Mouse (Mus musculus) embryonic facial prominence, embryonic 11.5 days (tissue): ENCODE data around the gene Ipo4. TPM values are rescaled to one million over a fixed set of nuclear protein-coding genes. Genes with fewer than 3 reads are reported as not detected.

Experiments used
- ATAC-seq: fragments of 200-750 bp; cut with Nextera tagmentation; replicated peaks from 2 replicates; pipeline ENCODE4 v1.8.0; 2017; ENCODE audit warnings: low read depth; ENCODE audit not compliant: insufficient number of reproducible peaks, low FRiP score, low TSS enrichment
- DNase-seq: peaks from one replicate; pipeline ENCODE4 v3.0.0-alpha.2; 2015; ENCODE audit warnings: low spot score
- H3K27ac ChIP-seq: fragments of 300-500 bp; sonication (generic); replicated peaks from 2 replicates; pipeline ENCODE4 v1.5.1; 2014; ENCODE audit warnings: mild to moderate bottlenecking, low read depth, low read length, control low read depth
- H3K27me3 ChIP-seq: fragments of 300-500 bp; sonication (generic); 2 replicates; pipeline ENCODE4 v1.6.1; 2014; ENCODE audit warnings: mild to moderate bottlenecking, low read length, moderate library complexity, mixed read lengths; ENCODE audit not compliant: control insufficient read depth, insufficient read depth
- H3K36me3 ChIP-seq: fragments of 300-500 bp; sonication (generic); replicated peaks from 2 replicates; pipeline ENCODE4 v1.6.1; 2014; ENCODE audit warnings: low read depth, mild to moderate bottlenecking, low read length, moderate library complexity, mixed read lengths; ENCODE audit not compliant: control insufficient read depth, insufficient read depth
- H3K4me1 ChIP-seq: fragments of 300-500 bp; sonication (generic); 2 replicates; pipeline ENCODE4 v1.6.1; 2014; ENCODE audit warnings: low read length, mixed read lengths; ENCODE audit not compliant: control insufficient read depth, insufficient read depth
- H3K4me2 ChIP-seq: fragments of 300-500 bp; sonication (generic); 2 replicates; pipeline ENCODE4 v1.6.1; 2014; ENCODE audit warnings: low read depth, mild to moderate bottlenecking, control low read depth, low read length, moderate library complexity
- H3K4me3 ChIP-seq: fragments of 300-500 bp; sonication (generic); 2 replicates; pipeline ENCODE4 v1.5.1; 2014; ENCODE audit warnings: low read depth, low read length, control low read depth
- H3K9ac ChIP-seq: fragments of 300-500 bp; sonication (generic); replicated peaks from 2 replicates; pipeline ENCODE4 v1.6.1; 2014; ENCODE audit warnings: mild to moderate bottlenecking, control low read depth, low read length
- H3K9me3 ChIP-seq: fragments of 300-500 bp; sonication (generic); replicated peaks from 2 replicates; pipeline ENCODE4 v1.6.1; 2016; ENCODE audit warnings: mild to moderate bottlenecking, low read length, inconsistent platforms, mixed read lengths; ENCODE audit not compliant: control insufficient read depth
- whole genome bisulfite sequencing: fragments of 180-500 bp; shearing (Covaris S2); extraction: QIAGEN DNeasy Blood & Tissue Kit; methylation state at CpG from one replicate; pipeline ENCODE4 v1.1.7; 2014; 5-methylcytosine and 5-hydroxymethylcytosine counted together
- polyA plus RNA-seq: library from polyadenylated mRNA; unstranded; fragments of >200 nt; fragmentation: Nextera tagmentation; extraction: Ambion mirVana; gene quantifications from 2 replicates; pipeline ENCODE4 v1.2.1, GENCODE M21; 2014

Gene Ipo4
- polyA plus RNA-seq, 1 experiment from 2014 or later, result 85.0 TPM

- 2% methylated on average over 43 of the region's 43 CpGs for WGBS
- peak; percentile 63; the same call in 1 of the 2 replicates for ATAC-seq
- H3K4me3 ChIP-seq, result peak within 1 kb of the TSS; percentile 43
- peak within 1 kb of the TSS; percentile 89 for H3K4me2 ChIP-seq
- H3K27me3 ChIP-seq, result no peaks in the 10 kb centered on the region
- peak; percentile 54 for DNase-seq
- no peaks in the 10 kb centered on the region; the same call in 1 of the 2 replicates for H3K4me1 ChIP-seq
- H3K36me3 ChIP-seq, result no peaks in the 10 kb centered on the region; the same call in 1 of the 2 replicates
- H3K27ac ChIP-seq, result 0 out of 2 replicates have a peak within 1 kb of the TSS, but pooled peaks have one; percentile 8
- H3K9ac ChIP-seq, result peak within 1 kb of the TSS; percentile 66
- no peaks in the 10 kb centered on the region for H3K9me3 ChIP-seq
Observed at GRCm38 (mm10) chr14:55584702-55585565, 50.8 kb downstream of the Ipo4 start, which contains the start of gene Emc9. Gene Emc9, minus strand, starts transcription at chr14:55585302.

DNA sequence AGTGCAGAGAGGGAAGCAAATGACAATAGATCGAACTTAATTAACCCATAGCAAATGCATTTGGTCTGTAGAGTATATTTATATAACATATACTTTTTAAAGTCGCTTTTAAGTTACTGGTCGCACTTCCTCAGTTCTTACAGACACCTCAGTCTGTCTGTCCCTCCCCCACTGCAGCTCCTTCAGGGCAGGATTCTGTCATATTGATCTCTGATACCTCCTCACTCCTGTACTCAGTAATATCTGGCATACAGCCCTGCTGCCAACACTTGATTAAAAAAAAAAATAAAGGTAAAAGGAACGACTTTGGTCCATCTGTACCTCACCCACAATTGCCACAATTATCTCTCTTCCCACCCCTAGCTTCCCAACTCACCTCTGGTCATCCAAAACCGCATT is 51.5 kb downstream of the Ipo4 start:
- no peaks in the 10 kb centered on the region for H3K9me3 ChIP-seq
- no peak overlapping the region; the same call in 1 of the 2 replicates for H3K9ac ChIP-seq
- peak overlapping the region; percentile 89 for H3K4me2 ChIP-seq
- H3K36me3 ChIP-seq, result no peaks in the 10 kb centered on the region; the same call in 1 of the 2 replicates
- DNase-seq, result no peak
- no peak for ATAC-seq
- H3K4me1 ChIP-seq, result no peaks in the 10 kb centered on the region; the same call in 1 of the 2 replicates
- H3K27me3 ChIP-seq, result no peaks in the 10 kb centered on the region
- H3K27ac ChIP-seq, result no peak overlapping the region
- 40% methylated on average over 5 of the region's 5 CpGs for WGBS
- H3K4me3 ChIP-seq, result peak overlapping the region; percentile 43

GRCm38 (mm10) chr14:55581981-55582681 is 53.6 kb downstream of the Ipo4 start:
- H3K4me3 ChIP-seq, result no peak overlapping the region
- no peak overlapping the region for H3K4me2 ChIP-seq
- no peaks in the 10 kb centered on the region; the same call in 1 of the 2 replicates for H3K36me3 ChIP-seq
- H3K9me3 ChIP-seq, result no peaks in the 10 kb centered on the region
- peaks cover 4% of the 10 kb centered on the region for H3K4me1 ChIP-seq
- ATAC-seq (no peak), DNase-seq (no peak)
- 73% methylated on average over 9 of the region's 9 CpGs for whole genome bisulfite sequencing
- no peaks in the 10 kb centered on the region for H3K27me3 ChIP-seq
- no peak overlapping the region for H3K9ac ChIP-seq
- no peak overlapping the region for H3K27ac ChIP-seq

GRCm38 (mm10) chr14:55580731-55581130 is 55.0 kb downstream of the Ipo4 start:
- Histone ChIP-seq H3K4me2 (no peak overlapping the region), H3K27ac (no peak overlapping the region), H3K27me3 (no peaks in the 10 kb centered on the region), H3K4me1 (peaks cover 4% of the 10 kb centered on the region), H3K9me3 (no peaks in the 10 kb centered on the region), H3K36me3 (no peaks in the 10 kb centered on the region), H3K4me3 (no peak overlapping the region), H3K9ac (no peak overlapping the region)
- DNase-seq, result no peak
- WGBS, result 94% methylated on average over 16 of the region's 16 CpGs
- no peak for ATAC-seq

DNA sequence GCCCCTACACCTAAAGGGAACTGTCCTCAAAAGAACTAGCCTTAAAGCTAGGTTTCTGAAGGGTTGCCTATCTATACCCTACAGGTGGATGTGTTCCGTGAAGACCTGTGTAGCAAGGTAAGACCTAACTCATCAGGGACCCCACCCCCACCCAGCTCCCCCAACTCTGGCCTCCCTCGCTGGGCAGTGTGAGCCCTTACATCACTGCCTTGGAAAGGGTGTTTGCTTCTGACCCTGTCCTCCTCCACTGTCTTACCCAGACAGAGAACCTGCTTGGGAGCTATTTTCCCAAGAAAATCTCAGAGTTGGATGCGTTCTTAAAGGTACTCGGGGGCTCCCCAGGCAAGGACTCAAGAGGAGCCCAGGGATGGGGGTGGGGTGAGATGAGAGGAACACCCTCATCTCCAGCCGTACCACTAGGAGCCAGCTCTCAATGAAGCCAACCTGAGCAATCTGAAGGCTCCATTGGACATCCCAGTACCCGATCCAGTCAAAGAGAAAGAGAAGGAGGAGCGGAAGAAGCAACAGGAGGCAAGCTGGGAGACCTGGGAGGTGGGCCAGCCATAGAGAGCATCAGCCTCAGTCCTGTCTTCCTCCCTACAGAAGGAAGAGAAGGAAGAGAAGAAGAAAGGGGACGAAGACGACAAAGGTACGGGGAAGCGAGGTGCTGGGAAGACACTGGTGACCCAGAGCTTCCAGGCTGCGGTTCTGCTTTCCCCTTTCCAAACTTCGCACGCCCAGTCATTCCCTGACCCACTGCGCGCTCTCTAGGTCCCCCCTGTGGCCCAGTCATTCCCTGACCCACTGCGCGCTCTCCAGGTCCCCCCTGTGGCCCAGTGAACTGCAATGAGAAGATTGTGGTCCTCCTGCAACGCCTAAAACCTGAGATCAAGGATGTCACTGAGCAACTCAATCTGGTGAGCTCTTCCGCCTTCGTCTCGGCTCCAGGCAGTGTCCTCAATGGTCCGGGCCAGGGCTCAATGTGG is 56.0 kb downstream of the Ipo4 start:
- H3K4me1 ChIP-seq, result peaks cover 4% of the 10 kb centered on the region
- ATAC-seq (no peak), DNase-seq (no peak)
- no peak overlapping the region for H3K27ac ChIP-seq
- no peaks in the 10 kb centered on the region for H3K36me3 ChIP-seq
- H3K27me3 ChIP-seq, result no peaks in the 10 kb centered on the region
- H3K4me3 ChIP-seq, result no peak overlapping the region
- H3K9me3 ChIP-seq, result no peaks in the 10 kb centered on the region
- no peak overlapping the region for H3K4me2 ChIP-seq
- H3K9ac ChIP-seq, result no peak overlapping the region
- 86% methylated on average over 23 of the region's 23 CpGs for WGBS

DNA sequence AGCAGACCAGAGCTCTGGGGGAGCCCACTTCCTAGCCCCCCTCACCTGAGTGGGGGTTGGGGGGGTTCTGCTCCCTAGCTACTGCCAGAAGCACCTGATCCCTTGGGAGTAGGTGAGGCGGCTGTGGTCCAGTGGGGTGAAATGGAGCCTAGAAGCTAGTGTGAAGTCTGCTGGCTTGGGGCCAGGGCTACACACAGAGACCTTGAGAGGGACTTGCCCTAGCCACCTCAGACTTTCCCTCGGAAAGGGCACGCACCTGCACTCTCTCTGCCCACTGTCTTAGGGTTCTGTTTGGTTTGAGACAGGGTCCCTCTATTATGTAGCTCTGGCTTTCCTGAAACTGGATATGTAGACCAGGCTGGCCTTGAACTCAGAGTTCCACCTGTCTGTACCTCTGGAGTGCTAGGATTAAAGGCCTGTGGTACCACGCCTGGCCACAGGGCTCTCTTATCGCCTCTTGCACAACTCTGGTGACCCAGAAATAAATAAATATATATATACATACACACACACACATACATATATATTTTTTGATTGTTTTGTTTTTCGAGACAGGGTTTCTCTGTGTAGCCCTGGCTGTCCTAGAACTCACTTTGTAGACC is 57.0 kb downstream of the Ipo4 start:
- DNase-seq (no peak), ATAC-seq (peak; percentile 53)
- WGBS, result 33% methylated on average over 6 of the region's 6 CpGs
- H3K27ac ChIP-seq, result peak overlapping the region; percentile 48; the same call in 1 of the 2 replicates
- no peaks in the 10 kb centered on the region for H3K9me3 ChIP-seq
- H3K4me1 ChIP-seq, result peaks cover 4% of the 10 kb centered on the region; the same call in 1 of the 2 replicates
- no peaks in the 10 kb centered on the region for H3K27me3 ChIP-seq
- H3K36me3 ChIP-seq, result no peaks in the 10 kb centered on the region
- H3K9ac ChIP-seq, result peak overlapping the region; percentile 83
- peak overlapping the region; percentile 52 for H3K4me3 ChIP-seq
- H3K4me2 ChIP-seq, result peak overlapping the region; percentile 81
